Mouse (Mus musculus): ENCODE results near the gene Rps10. TPM values are rescaled to one million over a fixed set of nuclear protein-coding genes. Genes with fewer than 3 reads are reported as not detected.
"Not testable (repeated sequence)": the region's sequence is repeated elsewhere in the genome, so short reads cannot be mapped to it uniquely, and the experiment has no call there.

Gene Rps10
- polyA plus RNA-seq, 1 experiment from 2014 or later: 1,122 TPM

- Histone ChIP-seq H3K4me1 (ENCODE audit: control insufficient read depth, insufficient read depth, low read length) (peaks cover 20% of the 10 kb centered on the region), H3K9ac (ENCODE audit: low read depth, low read length) (no peak overlapping the region), H3K9me3 (ENCODE audit: control insufficient read depth, low read length) (no peaks in the 10 kb centered on the region), H3K27ac (replicated peaks; ENCODE audit: low read depth, low read length) (no peak overlapping the region), H3K36me3 (ENCODE audit: control insufficient read depth, insufficient read depth, low read length) (peaks cover 17% of the 10 kb centered on the region), H3K4me2 (ENCODE audit: low read depth, low read length) (no peak overlapping the region), H3K27me3 (replicated peaks; ENCODE audit: control insufficient read depth, insufficient read depth, low read length) (no peaks in the 10 kb centered on the region), H3K4me3 (ENCODE audit: low read depth, low read length) (no peak overlapping the region)
- 62% methylated on average over 9 of the region's 9 CpGs for WGBS
- DNase-seq (ENCODE audit: low spot score) (no peak), ATAC-seq (ENCODE audit: low read depth) (no peak)
Measured at GRCm38 (mm10) chr17:27637333-27637732, 864 bp upstream of the Rps10 start.

GRCm38 (mm10) chr17:27635575-27635903, 930 bp downstream of the Rps10 start:
- H3K36me3 ChIP-seq (ENCODE audit: control insufficient read depth, insufficient read depth, low read length): peaks cover 35% of the 10 kb centered on the region
- WGBS: 37% methylated on average over 9 of the region's 9 CpGs
- DNase-seq (ENCODE audit: low spot score); H3K27me3 ChIP-seq (replicated peaks; ENCODE audit: control insufficient read depth, insufficient read depth, low read length); H3K9me3 ChIP-seq (ENCODE audit: control insufficient read depth, low read length); ATAC-seq (ENCODE audit: low read depth): not testable (repeated sequence)
- H3K9ac ChIP-seq (ENCODE audit: low read depth, low read length): peak overlapping the region; percentile 84
- H3K4me2 ChIP-seq (ENCODE audit: low read depth, low read length): peak overlapping the region; percentile 88
- H3K4me3 ChIP-seq (ENCODE audit: low read depth, low read length): peak overlapping the region; percentile 94
- H3K27ac ChIP-seq (replicated peaks; ENCODE audit: low read depth, low read length): peak overlapping the region; percentile 90
- H3K4me1 ChIP-seq (ENCODE audit: control insufficient read depth, insufficient read depth, low read length): peaks cover 20% of the 10 kb centered on the region

- Histone ChIP-seq H3K4me2 (ENCODE audit: low read depth, low read length) (peak within 1 kb of the TSS; percentile 88), H3K36me3 (ENCODE audit: control insufficient read depth, insufficient read depth, low read length) (peaks cover 41% of the 10 kb centered on the region), H3K9ac (ENCODE audit: low read depth, low read length) (peak within 1 kb of the TSS; percentile 84), H3K9me3 (ENCODE audit: control insufficient read depth, low read length) (no peaks in the 10 kb centered on the region), H3K27me3 (replicated peaks; ENCODE audit: control insufficient read depth, insufficient read depth, low read length) (no peaks in the 10 kb centered on the region), H3K4me3 (ENCODE audit: low read depth, low read length) (peak within 1 kb of the TSS; percentile 94), H3K27ac (replicated peaks; ENCODE audit: low read depth, low read length) (peak within 1 kb of the TSS; percentile 90), H3K4me1 (ENCODE audit: control insufficient read depth, insufficient read depth, low read length) (peaks cover 20% of the 10 kb centered on the region)
- ATAC-seq (ENCODE audit: low read depth) (peak; percentile 99), DNase-seq (ENCODE audit: low spot score) (peak; percentile 96)
- 1% methylated on average over 34 of the region's 72 CpGs for WGBS
Measured at GRCm38 (mm10) chr17:27634871-27635574, 1.4 kb downstream of the Rps10 start, which contains the start of gene RPS10-NUDT3. RPS10-NUDT3 (minus strand) TSS chr17:27635222.

- ATAC-seq (ENCODE audit: low read depth) (no peak; the same call in 1 of the 2 replicates), DNase-seq (ENCODE audit: low spot score) (peak; percentile 92)
- no peak overlapping the region for H3K27ac ChIP-seq (replicated peaks; ENCODE audit: low read depth, low read length)
Measured at GRCm38 (mm10) chr17:27629249-27630020, 7.0 kb downstream of the Rps10 start.

GRCm38 (mm10) chr17:27628376-27628775, 8.1 kb downstream of the Rps10 start:
- H3K4me2 ChIP-seq (ENCODE audit: low read depth, low read length): no peak overlapping the region
- H3K9ac ChIP-seq (ENCODE audit: low read depth, low read length): no peak overlapping the region
- H3K27me3 ChIP-seq (replicated peaks; ENCODE audit: control insufficient read depth, insufficient read depth, low read length): no peaks in the 10 kb centered on the region
- ATAC-seq (ENCODE audit: low read depth) (no peak), DNase-seq (ENCODE audit: low spot score) (no peak)
- 85% methylated on average over 8 of the region's 8 CpGs for WGBS
- H3K36me3 ChIP-seq (ENCODE audit: control insufficient read depth, insufficient read depth, low read length): peaks cover 41% of the 10 kb centered on the region
- H3K4me1 ChIP-seq (ENCODE audit: control insufficient read depth, insufficient read depth, low read length): peaks cover 13% of the 10 kb centered on the region
- H3K27ac ChIP-seq (replicated peaks; ENCODE audit: low read depth, low read length): no peak overlapping the region
- H3K4me3 ChIP-seq (ENCODE audit: low read depth, low read length): no peak overlapping the region
- no peaks in the 10 kb centered on the region for H3K9me3 ChIP-seq (ENCODE audit: control insufficient read depth, low read length)

More at GRCm38 (mm10) chr17:27629249-27630020, 7.0 kb downstream of the Rps10 start:
- Histone ChIP-seq H3K4me2 (ENCODE audit: low read depth, low read length) (no peak overlapping the region), H3K27me3 (replicated peaks; ENCODE audit: control insufficient read depth, insufficient read depth, low read length) (no peaks in the 10 kb centered on the region), H3K4me1 (ENCODE audit: control insufficient read depth, insufficient read depth, low read length) (peaks cover 11% of the 10 kb centered on the region), H3K9me3 (ENCODE audit: control insufficient read depth, low read length) (no peaks in the 10 kb centered on the region), H3K36me3 (ENCODE audit: control insufficient read depth, insufficient read depth, low read length) (peaks cover 48% of the 10 kb centered on the region), H3K9ac (ENCODE audit: low read depth, low read length) (no peak overlapping the region), H3K4me3 (ENCODE audit: low read depth, low read length) (no peak overlapping the region)
- 63% methylated on average over 2 of the region's 2 CpGs for WGBS

GRCm38 (mm10) chr17:27627451-27627850, 9.0 kb downstream of the Rps10 start:
- ATAC-seq (ENCODE audit: low read depth) (no peak), DNase-seq (ENCODE audit: low spot score) (no peak)
- Histone ChIP-seq H3K9ac (ENCODE audit: low read depth, low read length) (no peak overlapping the region), H3K9me3 (ENCODE audit: control insufficient read depth, low read length) (no peaks in the 10 kb centered on the region), H3K4me3 (ENCODE audit: low read depth, low read length) (no peak overlapping the region), H3K4me2 (ENCODE audit: low read depth, low read length) (no peak overlapping the region), H3K4me1 (ENCODE audit: control insufficient read depth, insufficient read depth, low read length) (peaks cover 5% of the 10 kb centered on the region), H3K27me3 (replicated peaks; ENCODE audit: control insufficient read depth, insufficient read depth, low read length) (no peaks in the 10 kb centered on the region), H3K36me3 (ENCODE audit: control insufficient read depth, insufficient read depth, low read length) (peaks cover 32% of the 10 kb centered on the region), H3K27ac (replicated peaks; ENCODE audit: low read depth, low read length) (no peak overlapping the region)
- 40% methylated on average over 5 of the region's 5 CpGs for whole genome bisulfite sequencing

GRCm38 (mm10) chr17:27626681-27627080, 9.8 kb downstream of the Rps10 start:
- DNase-seq (ENCODE audit: low spot score): peak; percentile 54
- Histone ChIP-seq H3K27me3 (replicated peaks; ENCODE audit: control insufficient read depth, insufficient read depth, low read length) (no peaks in the 10 kb centered on the region), H3K4me1 (ENCODE audit: control insufficient read depth, insufficient read depth, low read length) (peaks cover 5% of the 10 kb centered on the region), H3K9ac (ENCODE audit: low read depth, low read length) (no peak overlapping the region), H3K4me2 (ENCODE audit: low read depth, low read length) (no peak overlapping the region), H3K36me3 (ENCODE audit: control insufficient read depth, insufficient read depth, low read length) (peaks cover 24% of the 10 kb centered on the region), H3K4me3 (ENCODE audit: low read depth, low read length) (no peak overlapping the region), H3K9me3 (ENCODE audit: control insufficient read depth, low read length) (no peaks in the 10 kb centered on the region), H3K27ac (replicated peaks; ENCODE audit: low read depth, low read length) (0 out of 2 replicates have a peak overlapping the region, but pooled peaks have one; percentile 6)
- WGBS: 38% methylated on average over 5 of the region's 5 CpGs
- no peak for ATAC-seq (ENCODE audit: low read depth)

- peaks cover 14% of the 10 kb centered on the region; the same call in 1 of the 2 replicates for H3K36me3 ChIP-seq (ENCODE audit: control insufficient read depth, insufficient read depth, low read length)
- no peaks in the 10 kb centered on the region for H3K9me3 ChIP-seq (ENCODE audit: control insufficient read depth, low read length)
- no peak overlapping the region for H3K4me3 ChIP-seq (ENCODE audit: low read depth, low read length)
- no peak overlapping the region for H3K9ac ChIP-seq (ENCODE audit: low read depth, low read length)
- no peak overlapping the region for H3K4me2 ChIP-seq (ENCODE audit: low read depth, low read length)
- H3K27ac ChIP-seq (replicated peaks; ENCODE audit: low read depth, low read length): no peak overlapping the region
- ATAC-seq (ENCODE audit: low read depth): no peak; the same call in 1 of the 2 replicates
- peaks cover 14% of the 10 kb centered on the region for H3K4me1 ChIP-seq (ENCODE audit: control insufficient read depth, insufficient read depth, low read length)
- no peaks in the 10 kb centered on the region for H3K27me3 ChIP-seq (replicated peaks; ENCODE audit: control insufficient read depth, insufficient read depth, low read length)
- WGBS: 35% methylated on average over 7 of the region's 7 CpGs
- no peak for DNase-seq (ENCODE audit: low spot score)
Measured at GRCm38 (mm10) chr17:27625455-27626251, 10.8 kb downstream of the Rps10 start.
